Comparison of ENCODE assay signal across 24 mouse cellular contexts in genomic region chr14:54002083-54002482, GRCm38 (mm10).
DNase-seq lines count a peak whose midpoint lies in the region; ATAC-seq and TF ChIP-seq lines count a peak whose summit lies in the region.
"Had no signal": no experiment of that assay in that cellular context is flagged by ENCODE, and none has a peak within 500 bp of the region (broad histone marks: within the 10 kb centered on the region; RNA-seq: fewer than 3 reads in every experiment).

No protein-coding gene starts in this region.

- no peaks in the 10 kb centered on the region for H3K9me3 ChIP-seq in midbrain, embryonic 15.5 days
- H3K9me3 ChIP-seq in forebrain, embryonic 10.5 days: no peaks in the 10 kb centered on the region
- H3K9me3 ChIP-seq: embryonic facial prominence, embryonic 10.5 days; forebrain, embryonic 13.5 days; heart, embryonic 12.5 days; hindbrain, embryonic 12.5 days; limb, embryonic 12.5 days; liver, embryonic 13.5 days had no signal

- H3K4me1 ChIP-seq in midbrain, embryonic 15.5 days: no peaks in the 10 kb centered on the region
- no peaks in the 10 kb centered on the region for H3K4me1 ChIP-seq in forebrain, embryonic 10.5 days
- H3K4me1 ChIP-seq: embryonic facial prominence, embryonic 10.5 days; forebrain, embryonic 13.5 days; heart, embryonic 12.5 days; hindbrain, embryonic 12.5 days; limb, embryonic 12.5 days; liver, embryonic 13.5 days had no signal

- no peak for ATAC-seq in midbrain, embryonic 15.5 days (replicated peaks)
- ATAC-seq: forebrain, embryonic 13.5 days; inflammation-experienced regulatory T-cells, adult 6 months had no signal

- DNase-seq in left cerebral cortex, adult 18-20 months (ENCODE audit: low spot score in 2 of 2): peak; percentile 62 to 63
- DNase-seq in left cerebral cortex, postnatal 10 days (ENCODE audit: extremely low spot score in 1 of 2, low spot score in 2 of 2): no peak
- peak; percentile 58 to 67 for DNase-seq in layer of hippocampus, adult 2 months (ENCODE audit: low spot score in 2 of 2)
- DNase-seq in left cerebral cortex, adult 9 months (ENCODE audit: low spot score in 2 of 2): peak; percentile 62 to 79
- DNase-seq in right cerebral cortex, postnatal 36 days (ENCODE audit: low spot score in 2 of 2): peak; percentile 40 to 59
- DNase-seq in forebrain, embryonic 10.5 days (ENCODE audit: extremely low spot score, low spot score): no peak
- DNase-seq: adrenal gland, adult 2 months; cerebellum, adult 9-10 months; heart, postnatal 14 days; kidney, adult 2 months; kidney, postnatal 25 days; liver, embryonic 13.5 days; lung, embryonic 14.5 days; lung, postnatal 4 days; thymus, postnatal 25 days had no signal

- no peaks in the 10 kb centered on the region for H3K27me3 ChIP-seq in midbrain, embryonic 15.5 days (replicated peaks)
- no peaks in the 10 kb centered on the region for H3K27me3 ChIP-seq in forebrain, embryonic 10.5 days (ENCODE audit: poor library complexity, severe bottlenecking)
- H3K27me3 ChIP-seq: forebrain, embryonic 13.5 days; heart, embryonic 12.5 days; hindbrain, embryonic 12.5 days; limb, embryonic 12.5 days; liver, embryonic 13.5 days had no signal

- no peak for TF ChIP-seq CTCF in layer of hippocampus, adult 2 months (conservative IDR thresholded peaks at IDR 0.05)

- no peak overlapping the region for H3K27ac ChIP-seq in layer of hippocampus, adult 2 months
- no peak overlapping the region for H3K27ac ChIP-seq in midbrain, embryonic 15.5 days
- no peak overlapping the region for H3K27ac ChIP-seq in forebrain, embryonic 10.5 days
- H3K27ac ChIP-seq: embryonic facial prominence, embryonic 10.5 days; forebrain, embryonic 13.5 days; hindbrain, embryonic 12.5 days; limb, embryonic 12.5 days; liver, embryonic 13.5 days; stomach, postnatal 0 days had no signal

- H3K9ac ChIP-seq in midbrain, embryonic 15.5 days: no peak overlapping the region
- H3K9ac ChIP-seq: forebrain, embryonic 13.5 days; heart, embryonic 12.5 days; hindbrain, embryonic 12.5 days; limb, embryonic 12.5 days; liver, embryonic 13.5 days; lung, embryonic 14.5 days had no signal

- intact Hi-C loops in left cerebral cortex, postnatal 10 days (cut with DNase I): no loop called here

- no peaks in the 10 kb centered on the region for H3K36me3 ChIP-seq in midbrain, embryonic 15.5 days (replicated peaks)
- no peaks in the 10 kb centered on the region for H3K36me3 ChIP-seq in forebrain, embryonic 10.5 days (replicated peaks)
- H3K36me3 ChIP-seq: embryonic facial prominence, embryonic 10.5 days; heart, embryonic 12.5 days; hindbrain, embryonic 12.5 days; limb, embryonic 12.5 days; liver, embryonic 13.5 days had no signal

- WGBS in midbrain, embryonic 15.5 days: 89% methylated on average over 1 of the region's 1 CpGs
- WGBS in forebrain, embryonic 10.5 days: 90% methylated on average over 1 of the region's 1 CpGs

- no peak overlapping the region for H3K4me3 ChIP-seq in layer of hippocampus, adult 2 months
- H3K4me3 ChIP-seq in midbrain, embryonic 15.5 days: no peak overlapping the region
- no peak overlapping the region for H3K4me3 ChIP-seq in forebrain, embryonic 10.5 days
- H3K4me3 ChIP-seq: embryonic facial prominence, embryonic 10.5 days; forebrain, embryonic 13.5 days; heart, embryonic 12.5 days; hindbrain, embryonic 12.5 days; limb, embryonic 12.5 days; liver, embryonic 13.5 days had no signal

- no peak overlapping the region for H3K4me2 ChIP-seq in midbrain, embryonic 15.5 days
- H3K4me2 ChIP-seq: forebrain, embryonic 13.5 days; heart, embryonic 12.5 days; hindbrain, embryonic 12.5 days; limb, embryonic 12.5 days; liver, embryonic 13.5 days; lung, embryonic 14.5 days; midbrain, embryonic 11.5 days had no signal

Comparison
In these comparisons a context has a peak if more than half of its experiments do, and no peak if none do; other contexts are left out.
1. DNase-seq: peak in left cerebral cortex, adult 18-20 months (2 of 2), layer of hippocampus, adult 2 months (2 of 2), left cerebral cortex, adult 9 months (2 of 2) and right cerebral cortex, postnatal 36 days (2 of 2); none in left cerebral cortex, postnatal 10 days (0 of 2) and forebrain, embryonic 10.5 days (single experiment).